Mouse (Mus musculus) ovary, postnatal 36 days (tissue): Measurements from ENCODE around the gene Ttyh1.

Experiments used
- DNase-seq: peaks from one replicate; pipeline ENCODE4 v3.0.0; 2022; ENCODE audit warnings: low spot score, mixed read lengths

The Ttyh1 gene

DNA sequence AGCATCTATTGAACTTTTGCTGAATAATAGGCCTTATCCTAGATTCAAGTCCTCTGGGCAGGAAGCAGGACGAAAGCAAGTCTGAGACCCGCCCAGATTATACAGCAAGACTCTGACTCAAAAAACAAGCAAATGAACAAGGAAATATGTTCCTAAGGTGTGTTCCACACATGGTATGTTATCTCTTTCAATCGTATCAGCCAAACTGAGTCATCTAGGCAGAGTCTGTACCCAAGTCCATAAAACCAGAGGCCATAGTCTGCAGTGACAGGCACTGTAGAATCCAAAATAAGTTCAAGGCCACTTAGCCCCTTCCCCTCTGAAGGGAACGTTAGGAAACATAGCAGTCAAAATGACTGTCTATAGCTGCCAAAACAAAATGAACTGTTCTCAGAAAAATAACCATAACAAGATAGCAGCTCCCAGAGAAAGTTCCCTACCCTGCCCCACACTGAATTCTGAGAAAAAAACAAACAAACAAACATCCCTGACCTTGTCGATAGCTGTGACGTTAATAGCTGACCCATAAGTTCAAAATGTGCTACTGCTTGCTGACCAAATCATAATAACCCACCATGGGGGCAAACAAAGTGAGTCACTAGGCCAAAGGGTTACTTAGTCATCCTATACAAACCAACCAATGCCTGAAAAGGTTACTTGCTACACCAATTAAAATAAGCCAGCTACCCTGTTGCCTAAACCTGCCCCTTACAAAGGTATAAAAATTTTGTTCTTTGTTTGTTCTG lies 51.2 kb downstream of the Ttyh1 start:
- no peak for DNase-seq

DNA sequence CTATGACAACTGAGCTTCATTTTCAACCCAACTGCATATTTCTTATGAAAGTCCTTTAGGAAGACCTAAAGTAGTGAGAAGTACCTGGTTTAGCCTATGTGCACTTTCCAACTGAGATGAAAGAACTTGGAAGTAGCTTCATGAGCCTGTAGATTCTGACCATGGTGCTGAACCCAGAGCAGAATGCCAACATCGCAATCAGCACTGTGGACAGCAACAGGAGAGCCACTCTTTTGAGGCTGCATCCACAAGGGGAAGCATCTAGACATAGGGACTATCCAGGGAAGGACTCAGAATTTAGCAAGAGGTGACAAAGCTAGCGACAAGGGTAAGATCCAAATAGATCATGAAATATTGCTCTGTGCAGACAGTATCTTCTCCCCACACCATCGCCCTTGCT lies 59.2 kb downstream of the Ttyh1 start:
- DNase-seq: peak; percentile 68
